Comparison of ENCODE assay signal across 10 mouse cellular contexts in genomic region chr17:3019631-3020391, GRCm38 (mm10).
DNase-seq lines count a peak whose midpoint lies in the region; ATAC-seq and TF ChIP-seq lines count a peak whose summit lies in the region.
"Had no signal": no experiment of that assay in that cellular context is flagged by ENCODE, and none has a peak within 500 bp of the region (broad histone marks: within the 10 kb centered on the region; RNA-seq: fewer than 3 reads in every experiment).

No protein-coding gene starts in this region.

- no peak for TF ChIP-seq POLR2A in MEL (IDR thresholded peaks at IDR 0.05; ENCODE audit: control insufficient read depth in 1 of 2, insufficient read depth in 1 of 2, low read depth in 1 of 2, low read length in 2 of 2, poor library complexity in 1 of 2)

- H3K4me3 ChIP-seq in MEL (ENCODE audit: control insufficient read depth in 1 of 2, insufficient read depth in 1 of 2, low read depth in 2 of 2, low read length in 2 of 2) = no peak overlapping the region
- no peak overlapping the region for H3K4me3 ChIP-seq in hindbrain, embryonic 13.5 days
- peak overlapping the region; percentile 51 for H3K4me3 ChIP-seq in megakaryocyte, embryonic 14.5 days (replicated peaks)
- H3K4me3 ChIP-seq: limb, embryonic 12.5 days had no signal

- DNase-seq in heart, adult 11 months = peak; percentile 79
- DNase-seq in heart, postnatal 25 days (ENCODE audit: low spot score) = no peak
- peak; percentile 4 for DNase-seq in MEL (ENCODE audit: low read depth, low spot score)
- no peak for DNase-seq in adipocyte (ENCODE audit: low spot score)
- no peak for DNase-seq in left cerebral cortex, adult 9 months (ENCODE audit: low spot score in 2 of 2)
- no peak for DNase-seq in urinary bladder, postnatal 25 days (ENCODE audit: low spot score)
- DNase-seq: cerebellum, adult 18-20 months had no signal

- no peak for TF ChIP-seq EP300 in MEL (IDR thresholded peaks at IDR 0.05; ENCODE audit: low read depth in 1 of 2, low read length in 2 of 2)

- no peak for TF ChIP-seq CTCF in MEL (IDR thresholded peaks at IDR 0.05 in 2 of 3, conservative IDR thresholded peaks at IDR 0.05 in 1 of 3; ENCODE audit: control insufficient read depth in 1 of 3, insufficient read depth in 1 of 3, low read depth in 2 of 3, low read length in 3 of 3, poor library complexity in 1 of 3, severe bottlenecking in 1 of 3)

- TF ChIP-seq RAD21 in MEL (IDR thresholded peaks at IDR 0.05; ENCODE audit: low read depth, low read length) = no peak

- no peaks in the 10 kb centered on the region for H3K36me3 ChIP-seq in MEL (ENCODE audit: control insufficient read depth in 1 of 2, insufficient read depth in 2 of 2, low read length in 2 of 2)
- H3K36me3 ChIP-seq in hindbrain, embryonic 13.5 days = no peaks in the 10 kb centered on the region
- no peaks in the 10 kb centered on the region for H3K36me3 ChIP-seq in megakaryocyte, embryonic 14.5 days (replicated peaks; ENCODE audit: low read length)
- H3K36me3 ChIP-seq: limb, embryonic 12.5 days had no signal

- no peak overlapping the region for H3K27ac ChIP-seq in MEL (ENCODE audit: control insufficient read depth, low read depth, low read length)
- no peak overlapping the region for H3K27ac ChIP-seq in hindbrain, embryonic 13.5 days
- H3K27ac ChIP-seq: limb, embryonic 12.5 days had no signal

- H3K4me1 ChIP-seq in MEL (ENCODE audit: control insufficient read depth in 1 of 2, insufficient read depth in 2 of 2, low read length in 2 of 2) = no peaks in the 10 kb centered on the region
- H3K4me1 ChIP-seq in hindbrain, embryonic 13.5 days (replicated peaks) = no peaks in the 10 kb centered on the region
- no peaks in the 10 kb centered on the region; the same call in 1 of the 2 replicates for H3K4me1 ChIP-seq in megakaryocyte, embryonic 14.5 days
- H3K4me1 ChIP-seq: limb, embryonic 12.5 days had no signal

- H3K9ac ChIP-seq in MEL (ENCODE audit: control insufficient read depth, low read depth, low read length, poor library complexity, severe bottlenecking) = no peak overlapping the region
- no peak overlapping the region for H3K9ac ChIP-seq in hindbrain, embryonic 13.5 days
- H3K9ac ChIP-seq: limb, embryonic 12.5 days had no signal

- H3K4me2 ChIP-seq in hindbrain, embryonic 13.5 days = no peak overlapping the region
- H3K4me2 ChIP-seq: limb, embryonic 12.5 days had no signal

- intact Hi-C loops in heart, postnatal 25 days (cut with DNase I) = no loop called here

- no peaks in the 10 kb centered on the region for H3K27me3 ChIP-seq in MEL (ENCODE audit: control insufficient read depth in 1 of 2, insufficient read depth in 2 of 2, low read length in 2 of 2)
- no peaks in the 10 kb centered on the region for H3K27me3 ChIP-seq in hindbrain, embryonic 13.5 days
- H3K27me3 ChIP-seq in megakaryocyte, embryonic 14.5 days (replicated peaks) = no peaks in the 10 kb centered on the region
- H3K27me3 ChIP-seq: limb, embryonic 12.5 days had no signal

- no peaks in the 10 kb centered on the region for H3K79me2 ChIP-seq in MEL (ENCODE audit: control insufficient read depth, insufficient read depth, low read length, poor library complexity)

- no peaks in the 10 kb centered on the region for H3K9me3 ChIP-seq in MEL (replicated peaks; ENCODE audit: insufficient read depth, low read length)
- H3K9me3 ChIP-seq in hindbrain, embryonic 13.5 days = peaks cover 61% of the 10 kb centered on the region
- H3K9me3 ChIP-seq in megakaryocyte, embryonic 14.5 days = peaks cover 91% of the 10 kb centered on the region

- peak; percentile 67 for ATAC-seq in hindbrain, embryonic 13.5 days (ENCODE audit: low FRiP score)

- 83% methylated on average over 2 of the region's 2 CpGs for WGBS in hindbrain, embryonic 13.5 days

TF ChIP-seq in MEL, 35 proteins besides CTCF, POLR2A, EP300 and RAD21:
- TF ChIP-seq NRF1 (IDR thresholded peaks at IDR 0.05; ENCODE audit: insufficient read depth, low read depth, low read length, poor library complexity, severe bottlenecking) (no peak), SMC3 (IDR thresholded peaks at IDR 0.05; ENCODE audit: low read depth, low read length) (no peak), MYB (IDR thresholded peaks at IDR 0.05; ENCODE audit: low read depth, low read length) (no peak), UBTF (IDR thresholded peaks at IDR 0.05; ENCODE audit: borderline replicate concordance, insufficient read depth, low read depth, low read length) (no peak), ZMIZ1 (IDR thresholded peaks at IDR 0.05; ENCODE audit: low read depth, low read length) (no peak), MAZ (IDR thresholded peaks at IDR 0.05; ENCODE audit: low read depth, low read length) (no peak), GATA1 (IDR thresholded peaks at IDR 0.05; ENCODE audit: low read depth, low read length) (no peak), RCOR1 (IDR thresholded peaks at IDR 0.05; ENCODE audit: low read depth, low read length) (no peak), MAX (IDR thresholded peaks at IDR 0.05; ENCODE audit: low read length) (no peak), SIN3A (IDR thresholded peaks at IDR 0.05; ENCODE audit: low read length) (no peak), MAFK (IDR thresholded peaks at IDR 0.05; ENCODE audit: borderline replicate concordance, low read depth, low read length) (no peak), ZKSCAN1 (IDR thresholded peaks at IDR 0.05; ENCODE audit: low read depth, low read length) (no peak), TCF12 (IDR thresholded peaks at IDR 0.05; ENCODE audit: low read depth, low read length) (no peak), JUND (IDR thresholded peaks at IDR 0.05; ENCODE audit: low read depth, low read length) (no peak), E2F4 (IDR thresholded peaks at IDR 0.05; ENCODE audit: borderline replicate concordance, low read depth, low read length) (no peak), GABPA (IDR thresholded peaks at IDR 0.05; ENCODE audit: low read depth, low read length) (no peak)

Comparison
In these comparisons a context has a peak if more than half of its experiments do, and no peak if none do; other contexts are left out.
1. DNase-seq: peak in heart, adult 11 months (single experiment) and MEL (single experiment); none in heart, postnatal 25 days (single experiment), adipocyte (single experiment), left cerebral cortex, adult 9 months (0 of 2) and urinary bladder, postnatal 25 days (single experiment).